Mouse (Mus musculus) brain, embryonic 14.5 days (tissue): ENCODE results near the gene Tmprss7.

Experiments
- CTCF ChIP-seq: fragments of 200-500 bp; IDR thresholded peaks from 2 replicates; pipeline ENCODE4 v1.5.1; 2012; ENCODE audit warnings: inconsistent platforms, mild to moderate bottlenecking, moderate library complexity, borderline replicate concordance; ENCODE audit not compliant: insufficient read depth, insufficient read length; ENCODE audit errors: extremely low read depth
- POLR2A ChIP-seq: fragments of 200-500 bp; IDR thresholded peaks from 2 replicates; pipeline ENCODE4 v1.6.1; 2012; ENCODE audit warnings: mild to moderate bottlenecking, inconsistent platforms, borderline replicate concordance; ENCODE audit not compliant: poor library complexity, insufficient read depth, insufficient read length, severe bottlenecking; ENCODE audit errors: extremely low read depth

- no peak for TF ChIP-seq CTCF
- no peak for TF ChIP-seq POLR2A
Measured at GRCm38 (mm10) chr16:45692851-45693250, 607 bp downstream of the Tmprss7 start.
